Mouse (Mus musculus) limb, embryonic 11.5 days (tissue): ENCODE data around the gene Tas1r1. TPM values are rescaled to one million over a fixed set of nuclear protein-coding genes. Genes with fewer than 3 reads are reported as not detected.

Source experiments
- ATAC-seq: fragments of 200-750 bp; cut with Nextera tagmentation; 2 replicates; pipeline ENCODE4 v1.8.0; 2017; ENCODE audit warnings: low read depth; ENCODE audit not compliant: insufficient number of reproducible peaks, low FRiP score, low TSS enrichment
- DNase-seq: peaks from one replicate; pipeline ENCODE4 v3.0.0-alpha.2; 2015; ENCODE audit warnings: low spot score
- H3K27ac ChIP-seq: fragments of 300-500 bp; sonication (generic); replicated peaks from 2 replicates; pipeline ENCODE4 v1.5.1; 2014; ENCODE audit warnings: low read depth, mild to moderate bottlenecking, low read length
- H3K27me3 ChIP-seq: fragments of 300-500 bp; sonication (generic); 2 replicates; pipeline ENCODE4 v1.6.1; 2014; ENCODE audit warnings: mild to moderate bottlenecking, low read length, mixed read lengths; ENCODE audit not compliant: control insufficient read depth, insufficient read depth
- H3K36me3 ChIP-seq: fragments of 300-500 bp; sonication (generic); 2 replicates; pipeline ENCODE4 v1.6.1; 2014; ENCODE audit warnings: mild to moderate bottlenecking, low read length, moderate library complexity, mixed read lengths; ENCODE audit not compliant: control insufficient read depth, insufficient read depth
- H3K4me1 ChIP-seq: fragments of 300-500 bp; sonication (generic); 2 replicates; pipeline ENCODE4 v1.6.1; 2014; ENCODE audit warnings: low read length, mixed read lengths; ENCODE audit not compliant: control insufficient read depth, insufficient read depth
- H3K4me2 ChIP-seq: fragments of 300-500 bp; sonication (generic); 2 replicates; pipeline ENCODE4 v1.6.1; 2014; ENCODE audit warnings: low read depth, mild to moderate bottlenecking, moderate library complexity; ENCODE audit not compliant: severe bottlenecking
- H3K4me3 ChIP-seq: fragments of 300-500 bp; sonication (generic); 2 replicates; pipeline ENCODE4 v1.5.1; 2014; ENCODE audit warnings: low read depth, low read length
- H3K9ac ChIP-seq: fragments of 300-500 bp; sonication (generic); 2 replicates; pipeline ENCODE4 v1.6.1; 2014; ENCODE audit warnings: mild to moderate bottlenecking, low read length
- H3K9me3 ChIP-seq: fragments of 300-500 bp; sonication (generic); 2 replicates; pipeline ENCODE4 v1.6.1; 2016; ENCODE audit warnings: low read length; ENCODE audit not compliant: control insufficient read depth
- WGBS: fragments of 180-500 bp; shearing (Covaris S2); extraction: QIAGEN DNeasy Blood & Tissue Kit; methylation state at CpG from one replicate; pipeline ENCODE4 v1.1.7; 2014; 5-methylcytosine and 5-hydroxymethylcytosine counted together
- polyA plus RNA-seq: library from polyadenylated mRNA; unstranded; fragments of >200 nt; fragmentation: Nextera tagmentation; extraction: Ambion mirVana; gene quantifications from 2 replicates; pipeline ENCODE4 v1.2.1, GENCODE M21; 2014

Tas1r1 gene
- polyA plus RNA-seq, 1 experiment from 2014 or later, result 0.40 TPM

DNA sequence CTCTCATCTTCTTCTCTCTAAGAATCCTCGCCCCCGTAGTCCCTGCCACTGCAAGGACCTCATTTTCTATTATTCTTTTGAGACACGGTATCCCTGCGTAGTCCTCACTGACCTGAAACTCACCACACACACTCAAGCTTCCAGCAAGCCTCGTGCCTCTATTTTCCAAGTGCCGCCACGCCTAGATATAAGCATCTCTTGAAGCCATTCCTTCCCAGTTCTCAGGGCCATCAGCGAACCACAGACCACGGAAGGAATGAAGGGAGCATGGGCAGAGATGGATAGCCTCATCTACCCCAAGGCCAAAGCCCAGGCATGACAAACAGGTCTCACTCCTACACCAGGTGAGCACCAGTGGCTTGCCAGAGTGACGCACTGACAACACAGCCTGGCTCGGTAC is 13.8 kb downstream of the Tas1r1 start:
- WGBS, result 91% methylated on average over 11 of the region's 11 CpGs
- Histone ChIP-seq H3K9me3 (no peaks in the 10 kb centered on the region), H3K27ac (no peak overlapping the region), H3K36me3 (peaks cover 17% of the 10 kb centered on the region), H3K9ac (no peak overlapping the region), H3K4me1 (peaks cover 27% of the 10 kb centered on the region), H3K4me2 (no peak overlapping the region), H3K4me3 (no peak overlapping the region), H3K27me3 (no peaks in the 10 kb centered on the region)
- ATAC-seq (no peak), DNase-seq (no peak)

DNA sequence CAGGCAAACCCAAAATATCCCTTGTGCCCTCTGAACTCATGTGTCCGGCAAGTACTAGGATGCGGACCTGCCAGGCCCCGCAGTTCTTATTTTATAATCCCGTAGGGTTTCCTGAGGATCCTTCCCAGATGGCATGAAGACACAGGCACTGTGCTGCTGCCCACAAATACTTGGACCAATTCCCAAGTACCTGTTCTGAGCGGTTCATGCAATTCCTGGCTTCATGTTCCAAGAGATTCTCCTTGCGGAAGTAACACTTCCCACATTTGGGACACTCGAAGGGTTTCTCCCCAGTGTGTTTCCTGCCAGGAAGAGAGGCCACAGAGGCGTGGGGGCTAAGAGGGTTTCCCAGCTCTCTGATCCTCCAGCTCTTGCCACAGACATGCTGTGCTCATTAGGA is 15.9 kb downstream of the Tas1r1 start:
- H3K4me2 ChIP-seq, result no peak overlapping the region
- DNase-seq (no peak), ATAC-seq (no peak)
- no peak overlapping the region for H3K27ac ChIP-seq
- 92% methylated on average over 8 of the region's 8 CpGs for WGBS
- no peaks in the 10 kb centered on the region for H3K9me3 ChIP-seq
- H3K36me3 ChIP-seq, result peaks cover 22% of the 10 kb centered on the region
- H3K4me1 ChIP-seq, result peaks cover 16% of the 10 kb centered on the region
- H3K4me3 ChIP-seq, result no peak overlapping the region
- no peak overlapping the region for H3K9ac ChIP-seq
- no peaks in the 10 kb centered on the region for H3K27me3 ChIP-seq

DNA sequence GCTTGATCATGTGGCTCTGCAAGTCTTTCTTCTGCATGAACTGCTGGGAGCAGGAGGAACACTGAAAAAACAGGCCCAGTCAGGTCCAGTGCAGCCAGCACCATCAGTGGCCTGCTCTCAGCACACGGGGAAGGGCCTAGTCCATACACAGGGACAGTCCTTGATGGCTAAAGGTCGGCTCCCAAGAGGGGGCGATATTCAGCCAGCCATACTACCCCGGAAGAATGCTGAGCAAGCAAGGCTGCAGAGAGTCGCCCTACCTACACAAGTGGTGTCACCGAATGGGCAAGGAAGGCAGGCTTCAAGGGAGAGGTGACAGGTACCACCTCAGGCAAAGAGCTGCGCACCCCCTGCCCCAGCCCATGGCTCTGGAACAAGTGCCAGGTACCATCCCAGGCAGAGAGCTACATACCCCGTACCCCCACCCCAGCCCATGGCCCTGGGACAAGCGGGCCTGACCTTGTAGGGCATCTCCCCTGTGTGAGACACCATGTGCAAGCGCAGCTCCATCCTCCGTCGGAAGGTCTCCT is 16.7 kb downstream of the Tas1r1 start:
- no peaks in the 10 kb centered on the region for H3K9me3 ChIP-seq
- H3K4me2 ChIP-seq, result no peak overlapping the region
- H3K36me3 ChIP-seq, result peaks cover 22% of the 10 kb centered on the region
- DNase-seq (no peak), ATAC-seq (peak; percentile 37; the same call in 1 of the 2 replicates)
- no peaks in the 10 kb centered on the region for H3K27me3 ChIP-seq
- H3K27ac ChIP-seq, result no peak overlapping the region
- no peak overlapping the region for H3K9ac ChIP-seq
- WGBS, result 80% methylated on average over 12 of the region's 12 CpGs
- H3K4me3 ChIP-seq, result peak overlapping the region; percentile 5; the same call in 1 of the 2 replicates
- peaks cover 13% of the 10 kb centered on the region for H3K4me1 ChIP-seq

DNA sequence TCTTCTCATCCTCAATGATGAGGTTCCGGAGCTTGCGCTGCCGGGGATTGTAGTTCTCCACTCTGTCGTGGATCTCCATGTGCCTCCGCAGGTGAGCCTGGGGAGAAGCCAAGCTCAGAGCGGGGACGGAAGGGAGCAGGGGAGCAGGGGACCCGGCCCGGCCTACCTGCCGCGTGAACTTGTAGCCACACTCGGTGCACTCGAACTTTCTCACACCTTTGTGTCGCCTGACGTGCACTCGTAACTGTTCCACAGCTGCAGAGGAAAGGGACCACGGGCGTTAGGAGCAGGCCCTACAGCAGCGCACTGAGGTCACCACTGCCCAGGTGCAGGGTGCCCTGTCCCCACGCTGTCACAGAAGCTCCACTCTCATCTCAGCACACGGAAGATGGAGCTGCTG is 18.3 kb downstream of the Tas1r1 start:
- 92% methylated on average over 21 of the region's 21 CpGs for WGBS

DNA sequence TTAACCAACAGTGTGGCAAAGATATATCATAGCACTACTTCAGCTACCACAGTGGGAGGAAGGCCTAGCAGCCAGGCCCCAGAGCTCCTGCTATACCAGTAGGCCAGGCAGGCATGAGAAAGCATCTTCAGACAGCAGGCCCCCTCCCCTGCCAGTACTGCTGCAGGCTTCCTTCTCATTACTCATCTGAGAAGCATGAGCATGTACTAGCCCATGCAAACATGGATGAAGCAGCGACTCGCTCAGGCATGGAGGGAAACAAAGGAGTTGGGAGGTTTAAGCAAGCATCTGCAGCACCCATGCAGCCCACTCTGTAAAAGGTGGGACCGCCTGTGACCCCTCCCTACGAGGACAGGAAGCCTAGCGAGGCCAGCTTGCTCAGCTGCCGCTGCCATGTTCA is 19.3 kb downstream of the Tas1r1 start:
- DNase-seq, result no peak
- Histone ChIP-seq H3K9me3 (no peaks in the 10 kb centered on the region), H3K36me3 (peaks cover 27% of the 10 kb centered on the region), H3K27me3 (no peaks in the 10 kb centered on the region), H3K4me1 (no peaks in the 10 kb centered on the region), H3K9ac (no peak overlapping the region), H3K4me2 (no peak overlapping the region), H3K27ac (no peak overlapping the region), H3K4me3 (no peak overlapping the region)
- ATAC-seq, result no peak
- 84% methylated on average over 6 of the region's 6 CpGs for WGBS

More for the DNA sequence above, 18.3 kb downstream of the Tas1r1 start:
- H3K27ac ChIP-seq, result no peak overlapping the region
- ATAC-seq (no peak), DNase-seq (no peak)
- H3K4me2 ChIP-seq, result no peak overlapping the region
- H3K4me1 ChIP-seq, result no peaks in the 10 kb centered on the region
- no peaks in the 10 kb centered on the region for H3K27me3 ChIP-seq
- H3K9me3 ChIP-seq, result no peaks in the 10 kb centered on the region
- no peak overlapping the region for H3K4me3 ChIP-seq
- peaks cover 25% of the 10 kb centered on the region for H3K36me3 ChIP-seq
- no peak overlapping the region for H3K9ac ChIP-seq

DNA sequence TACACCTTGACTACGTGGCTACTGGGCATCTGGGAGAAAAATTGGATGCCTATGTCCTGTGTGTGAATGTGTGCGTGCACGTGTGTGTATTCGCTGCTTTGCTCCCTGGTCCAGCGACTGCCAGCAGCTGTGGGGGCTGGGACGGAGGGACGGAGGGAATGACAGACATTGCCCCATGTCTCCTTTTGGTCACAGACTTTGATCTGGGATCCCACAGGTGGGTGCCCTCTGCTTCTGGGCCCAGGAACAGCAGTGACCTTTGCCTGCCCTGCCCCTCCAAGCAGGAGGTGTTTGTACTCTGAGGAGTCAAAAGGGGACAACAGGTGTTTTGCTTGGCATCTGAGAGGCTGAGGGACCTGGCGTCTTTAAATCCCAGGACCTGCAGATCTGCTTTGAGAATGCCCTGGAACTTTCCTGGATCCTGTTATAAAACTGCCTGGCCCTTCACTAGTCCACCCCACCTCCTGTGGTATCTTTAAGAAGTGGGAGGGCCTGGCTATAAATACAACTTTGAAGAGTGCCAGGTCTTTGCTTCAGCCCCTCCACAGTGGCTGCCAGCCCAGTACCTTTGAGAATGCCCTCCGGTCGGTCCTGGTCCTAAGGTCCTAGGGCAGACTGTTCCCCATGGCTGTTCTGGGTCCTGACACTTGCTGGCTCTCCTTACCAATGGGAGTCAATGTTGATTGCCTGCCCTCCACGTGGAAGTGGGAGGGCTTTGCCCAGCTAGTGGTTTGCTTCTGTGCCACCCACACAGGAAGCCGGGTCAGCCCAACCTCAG is 25.1 kb downstream of the Tas1r1 start:
- H3K27ac ChIP-seq, result no peak overlapping the region
- no peak overlapping the region for H3K4me2 ChIP-seq
- no peak for DNase-seq
- H3K4me1 ChIP-seq, result peaks cover 15% of the 10 kb centered on the region
- no peaks in the 10 kb centered on the region for H3K27me3 ChIP-seq
- peaks cover 5% of the 10 kb centered on the region; the same call in 1 of the 2 replicates for H3K36me3 ChIP-seq
- H3K9me3 ChIP-seq, result no peaks in the 10 kb centered on the region
- 86% methylated on average over 12 of the region's 12 CpGs for WGBS
- no peak overlapping the region for H3K9ac ChIP-seq
- H3K4me3 ChIP-seq, result no peak overlapping the region
- ATAC-seq, result no peak

DNA sequence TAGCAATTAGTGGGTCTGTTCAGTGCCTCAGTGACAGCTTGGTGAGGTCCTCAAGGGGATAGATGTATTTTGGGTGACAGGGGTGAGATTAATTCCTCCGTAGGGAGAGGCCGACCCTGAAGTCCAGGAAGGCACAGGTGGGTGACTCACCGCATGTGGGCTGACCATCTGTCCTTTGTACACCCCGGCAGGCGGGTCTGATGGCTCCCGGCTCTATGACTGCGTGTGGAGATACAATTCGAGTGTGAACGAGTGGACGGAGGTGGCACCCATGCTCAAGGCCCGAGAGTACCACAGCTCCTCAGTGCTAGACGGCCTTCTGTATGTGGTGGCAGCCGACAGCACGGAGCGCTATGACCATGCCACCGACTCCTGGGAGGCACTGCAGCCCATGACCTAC is 26.3 kb downstream of the Tas1r1 start:
- H3K4me2 ChIP-seq, result 0 out of 2 replicates have a peak overlapping the region, but pooled peaks have one; percentile 0
- H3K4me3 ChIP-seq, result no peak overlapping the region
- no peak overlapping the region for H3K9ac ChIP-seq
- H3K27me3 ChIP-seq, result 0 out of 2 replicates have a peak, but pooled peaks cover 3% of the 10 kb centered on the region
- DNase-seq (no peak), ATAC-seq (no peak)
- no peak overlapping the region for H3K27ac ChIP-seq
- H3K4me1 ChIP-seq, result peaks cover 25% of the 10 kb centered on the region
- H3K36me3 ChIP-seq, result peaks cover 5% of the 10 kb centered on the region; the same call in 1 of the 2 replicates
- 93% methylated on average over 16 of the region's 16 CpGs for WGBS
- H3K9me3 ChIP-seq, result no peaks in the 10 kb centered on the region

DNA sequence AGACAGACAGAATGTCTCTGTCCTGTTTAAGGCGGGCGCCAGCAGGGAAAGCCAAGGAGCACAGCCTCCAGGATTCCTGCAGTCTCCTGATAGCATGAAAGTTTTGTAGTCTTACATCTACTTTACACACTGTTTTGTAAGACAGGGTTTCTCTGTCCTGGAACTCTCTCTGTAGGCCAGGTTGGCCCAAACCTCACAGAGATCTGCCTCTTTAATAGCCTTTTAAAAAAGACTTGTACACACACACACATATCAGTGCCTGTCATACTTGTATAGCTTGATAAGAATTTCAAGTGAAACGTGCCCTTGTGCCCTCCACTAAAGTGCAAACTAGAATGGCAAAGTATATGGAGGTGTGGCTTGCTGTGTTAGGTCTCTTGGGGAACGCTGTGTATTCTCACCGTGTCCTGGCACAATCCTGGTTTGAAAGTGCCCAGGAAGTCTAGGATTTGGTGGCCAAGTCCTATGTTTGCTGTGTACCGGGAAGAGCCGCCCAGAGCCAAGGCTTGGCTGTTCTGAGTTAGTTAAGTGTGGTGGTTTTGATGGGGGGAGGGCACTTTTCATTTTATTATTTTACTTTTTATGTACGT is 27.1 kb downstream of the Tas1r1 start:
- peaks cover 27% of the 10 kb centered on the region for H3K4me1 ChIP-seq
- no peak overlapping the region for H3K9ac ChIP-seq
- H3K27ac ChIP-seq, result no peak overlapping the region

More for the DNA sequence above, 27.1 kb downstream of the Tas1r1 start:
- 80% methylated on average over 8 of the region's 8 CpGs for WGBS
- no peaks in the 10 kb centered on the region for H3K9me3 ChIP-seq
- 0 out of 2 replicates have a peak, but pooled peaks cover 3% of the 10 kb centered on the region for H3K27me3 ChIP-seq
- peak overlapping the region; percentile 100 for H3K4me2 ChIP-seq
- H3K36me3 ChIP-seq, result peaks cover 5% of the 10 kb centered on the region; the same call in 1 of the 2 replicates
- ATAC-seq, result no peak
- no peak overlapping the region; the same call in 1 of the 2 replicates for H3K4me3 ChIP-seq
- no peak for DNase-seq
